Mouse (Mus musculus): ENCODE measurements at regions not wholly inside any gene's neighbourhood (a gene's known extent, or its start where the extent isn't known, plus 50 kb on each side); places are given as distances from the start of the nearest gene placed in this dataset.

DNA sequence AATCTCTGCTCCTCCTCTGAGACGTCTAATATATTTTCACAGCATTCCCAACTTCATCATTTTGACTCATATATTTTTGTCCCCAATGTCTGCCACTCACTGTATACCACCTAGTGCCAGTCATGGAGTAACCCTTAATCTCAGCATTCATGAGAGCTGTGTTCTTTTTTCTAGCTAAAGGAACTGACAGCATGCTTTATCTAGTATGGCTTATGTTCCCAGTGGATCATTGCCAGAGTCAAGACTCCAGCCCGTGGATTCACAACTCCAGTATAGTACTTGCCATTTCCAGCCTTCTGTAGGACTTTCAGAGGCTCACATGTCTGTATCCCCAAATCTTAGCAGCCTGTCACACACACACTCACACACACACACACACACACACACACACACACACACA lies 316.5 kb downstream of the Cmpk2 start:
- no peak for DNase-seq (ENCODE audit: low spot score in 2 of 2)

DNA sequence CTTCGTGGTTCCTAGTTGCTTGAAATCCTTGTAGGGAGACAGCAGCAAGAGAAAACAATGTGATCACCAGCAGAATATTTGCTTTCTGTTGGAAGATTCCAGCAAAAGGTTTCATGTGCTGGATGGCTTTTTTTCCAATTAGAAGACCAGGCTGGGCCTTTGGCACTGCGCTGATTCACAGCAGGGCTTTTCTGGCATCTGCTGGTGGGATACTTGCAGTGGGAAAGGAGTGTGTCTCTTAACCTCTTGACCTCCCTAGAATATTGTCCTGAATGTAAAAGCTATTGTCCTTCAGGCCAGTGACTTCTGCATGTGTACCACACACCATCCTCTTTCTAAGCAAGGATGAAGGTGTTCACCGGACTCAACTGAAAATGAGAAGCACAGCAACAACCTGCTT lies 315.4 kb downstream of the Cmpk2 start:
- DNase-seq (ENCODE audit: low spot score in 2 of 2) = no peak

DNA sequence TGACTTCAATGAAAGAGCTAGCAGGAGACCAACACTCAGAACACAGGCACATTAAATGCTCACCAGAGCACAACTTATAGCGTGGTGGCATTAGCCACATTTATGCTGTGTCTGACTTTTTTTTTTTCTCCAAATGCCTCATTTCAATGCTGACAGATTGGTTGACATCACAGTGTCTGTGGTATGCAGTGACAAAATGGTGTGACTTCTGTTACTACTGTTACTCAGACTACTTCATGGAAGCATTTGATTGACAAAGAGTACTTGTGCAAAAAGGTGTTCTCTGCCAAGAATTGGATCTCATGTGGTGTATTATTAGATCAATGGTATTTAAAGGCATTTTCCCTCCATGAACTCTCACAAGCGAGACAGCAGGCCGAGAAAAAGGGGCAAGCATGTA lies 314.8 kb downstream of the Cmpk2 start:
- no peak for DNase-seq (ENCODE audit: low spot score in 2 of 2)

- DNase-seq (ENCODE audit: low spot score in 2 of 2) = peak; percentile 10 to 85
These were observed 312.5 kb downstream of the Cmpk2 start for GRCm38 (mm10) chr12:26781537-26781936.

GRCm38 (mm10) chr12:26778796-26779195 lies 309.8 kb downstream of the Cmpk2 start:
- no peak for DNase-seq (ENCODE audit: low spot score in 2 of 2)

- no peak for DNase-seq (ENCODE audit: low spot score in 2 of 2)
These were observed 308.0 kb downstream of the Cmpk2 start for GRCm38 (mm10) chr12:26776986-26777385.

DNA sequence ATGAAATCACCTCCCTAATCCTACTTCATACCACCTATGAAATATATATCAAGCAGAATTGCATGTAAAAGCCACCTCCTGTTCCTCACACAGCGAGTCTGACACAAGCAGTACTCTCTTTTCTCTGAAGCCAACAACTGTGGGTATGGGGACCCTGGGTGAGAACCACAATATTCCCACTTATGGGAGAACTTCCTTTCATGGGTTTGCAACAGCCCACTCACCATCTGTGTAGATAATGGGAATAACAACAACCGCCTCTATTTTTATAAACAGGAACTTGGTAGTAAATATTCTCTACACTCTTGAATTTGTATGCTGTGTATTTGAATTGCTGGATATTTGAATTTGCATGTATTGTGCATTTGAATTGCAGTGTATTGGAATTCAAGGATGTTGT lies 305.0 kb downstream of the Cmpk2 start:
- no peak for DNase-seq (ENCODE audit: low spot score in 2 of 2)

DNA sequence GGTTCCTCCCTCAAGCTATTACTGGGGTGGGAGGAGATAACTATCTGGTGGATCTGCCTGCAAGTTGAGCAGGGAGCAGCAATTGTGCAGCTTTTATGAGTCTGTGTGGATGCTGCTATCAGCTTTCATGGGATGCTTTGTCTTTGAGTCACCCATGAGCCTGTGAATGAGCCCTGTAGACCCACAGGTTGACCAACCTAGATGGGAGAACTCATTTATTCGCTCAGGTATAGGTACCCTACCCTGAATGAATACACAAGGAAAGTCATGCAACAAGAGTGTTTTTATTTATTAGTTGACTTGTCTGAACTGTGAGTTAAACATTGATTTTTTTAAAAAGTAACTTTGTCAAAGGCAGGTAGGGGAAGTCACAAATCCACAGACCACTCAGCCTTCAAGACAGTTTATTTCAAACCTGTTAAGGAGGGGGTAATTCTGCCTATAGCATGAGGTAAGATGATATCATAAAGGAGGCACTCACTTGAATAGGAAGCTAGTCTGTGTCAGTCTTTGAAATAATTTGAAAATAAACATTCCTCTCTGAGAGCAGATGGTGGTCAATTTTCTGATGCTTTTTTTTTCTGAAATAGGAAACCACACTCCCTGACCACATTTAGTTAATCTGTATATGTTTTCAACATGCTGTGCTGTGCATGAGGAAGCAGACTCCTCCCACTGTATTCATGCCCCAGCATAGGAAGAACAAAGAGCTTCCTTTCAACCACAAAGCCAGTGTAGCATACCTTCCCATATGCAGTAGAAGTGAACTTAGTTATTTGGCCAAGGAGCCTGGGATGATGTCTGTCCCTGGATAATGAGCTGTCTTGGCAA lies 302.0 kb downstream of the Cmpk2 start:
- no peak for DNase-seq (ENCODE audit: low spot score in 2 of 2)

GRCm38 (mm10) chr12:26767551-26767950 lies 298.5 kb downstream of the Cmpk2 start:
- DNase-seq (ENCODE audit: low spot score in 2 of 2) = no peak

DNA sequence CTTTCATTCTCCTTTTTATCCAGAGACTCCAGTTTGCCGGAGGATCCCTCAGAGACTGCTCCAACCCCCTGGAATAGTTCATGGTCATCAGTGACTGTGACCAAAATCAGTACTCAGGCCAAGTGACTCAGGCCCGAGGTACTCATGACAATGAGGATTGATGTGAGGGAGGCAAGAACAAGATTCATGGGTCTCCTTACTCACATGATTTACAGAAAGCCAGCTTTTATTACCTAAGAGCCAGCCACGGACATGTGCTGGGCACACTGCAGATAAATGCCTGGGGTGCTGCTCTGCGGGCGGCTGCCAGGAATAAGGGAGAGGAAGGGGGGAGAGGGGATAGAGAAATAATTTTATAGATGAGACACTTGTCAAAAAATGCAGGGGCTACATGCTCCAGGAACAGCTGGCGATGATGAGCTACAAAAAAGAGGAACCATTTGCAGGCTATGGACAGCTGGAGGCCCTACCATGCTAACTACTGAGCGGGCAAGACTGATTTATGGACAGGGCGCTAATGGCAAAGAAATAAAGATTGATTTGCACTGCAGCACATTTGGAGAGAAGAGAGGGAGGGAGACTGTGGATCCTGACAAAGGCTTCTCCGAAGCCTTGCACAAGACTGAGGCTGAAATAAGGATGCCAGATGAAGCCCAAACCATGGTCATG lies 289.8 kb downstream of the Cmpk2 start:
- no peak for DNase-seq (ENCODE audit: low spot score in 2 of 2)

DNA sequence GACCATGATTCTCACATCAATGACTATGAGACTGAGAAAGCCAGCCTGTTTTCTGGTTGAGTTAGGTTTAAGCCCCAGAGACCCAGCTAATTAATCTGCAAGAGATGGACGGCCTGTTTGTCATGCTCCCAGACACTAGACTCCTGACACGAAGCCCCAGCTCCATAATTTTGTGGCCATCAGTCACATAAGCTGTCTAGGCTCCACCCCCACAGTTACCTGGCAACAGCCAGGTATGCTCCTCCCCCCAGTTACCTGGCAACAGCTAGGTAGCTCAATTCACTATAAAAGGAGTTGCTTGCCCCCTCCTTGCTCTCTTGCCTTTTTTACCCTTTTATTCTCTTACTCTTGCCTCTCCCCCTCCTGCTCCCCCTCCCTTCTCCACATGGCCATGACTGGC lies 287.3 kb downstream of the Cmpk2 start:
- DNase-seq (ENCODE audit: low spot score in 2 of 2) = no peak

DNA sequence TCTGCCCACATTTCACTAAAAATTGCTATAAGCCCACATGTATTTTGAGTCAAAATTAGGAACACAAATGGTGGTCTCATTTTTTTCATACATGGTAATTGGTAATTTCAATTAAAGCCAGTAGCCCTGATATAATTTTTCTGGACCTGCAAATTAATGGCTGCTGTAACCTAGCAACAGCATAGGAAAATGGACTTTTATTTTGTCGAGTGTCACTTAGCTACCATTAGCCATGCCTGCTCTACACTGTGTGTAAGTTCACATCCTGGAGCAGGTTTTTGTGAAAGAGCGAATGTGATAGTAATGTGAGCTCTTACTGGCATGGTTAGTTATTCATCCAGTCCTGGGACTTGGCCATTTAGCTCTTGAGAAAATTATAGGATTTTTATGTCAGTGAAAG lies 285.6 kb downstream of the Cmpk2 start:
- no peak for DNase-seq (ENCODE audit: low spot score in 2 of 2)

DNA sequence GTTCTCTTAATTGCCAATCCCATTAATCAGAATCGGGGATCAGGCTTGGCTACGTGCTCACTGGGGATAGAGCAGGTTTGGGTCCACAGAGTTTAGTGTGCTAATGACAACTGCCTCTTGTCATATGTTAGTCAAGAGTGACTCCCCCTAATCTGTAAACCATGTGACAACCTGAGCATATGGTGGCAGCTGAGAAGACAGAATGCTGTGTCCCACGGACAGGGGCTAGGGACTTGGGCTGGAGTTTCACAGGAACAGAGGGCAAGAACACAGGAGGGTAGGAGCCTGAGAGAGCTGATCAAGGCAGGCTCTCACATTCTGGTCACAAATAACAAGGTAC lies 265.5 kb downstream of the Cmpk2 start:
- DNase-seq (ENCODE audit: low spot score in 2 of 2) = no peak

GRCm38 (mm10) chr12:26733822-26734557 lies 265.0 kb downstream of the Cmpk2 start:
- no peak for DNase-seq (ENCODE audit: low spot score in 2 of 2)

DNA sequence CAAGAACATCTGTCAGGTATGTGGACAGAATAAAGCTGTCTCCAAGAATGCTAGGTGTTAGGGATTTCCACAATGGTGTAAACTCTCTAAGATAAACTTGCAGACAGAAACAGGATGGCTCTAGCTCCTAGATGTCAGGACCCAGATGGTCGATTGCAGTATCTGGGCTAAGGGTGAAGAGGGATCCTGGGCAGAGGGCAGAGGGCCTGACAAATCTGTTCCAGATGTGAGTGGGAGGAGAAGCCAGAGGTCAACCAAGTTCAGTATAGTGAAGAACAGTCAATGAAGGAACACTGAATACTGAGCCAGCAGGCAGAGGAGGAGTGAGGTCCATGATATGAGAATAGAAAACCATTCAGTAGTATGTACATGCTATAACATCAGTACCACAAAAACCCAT lies 254.4 kb downstream of the Cmpk2 start:
- DNase-seq (ENCODE audit: low spot score in 2 of 2) = no peak

DNA sequence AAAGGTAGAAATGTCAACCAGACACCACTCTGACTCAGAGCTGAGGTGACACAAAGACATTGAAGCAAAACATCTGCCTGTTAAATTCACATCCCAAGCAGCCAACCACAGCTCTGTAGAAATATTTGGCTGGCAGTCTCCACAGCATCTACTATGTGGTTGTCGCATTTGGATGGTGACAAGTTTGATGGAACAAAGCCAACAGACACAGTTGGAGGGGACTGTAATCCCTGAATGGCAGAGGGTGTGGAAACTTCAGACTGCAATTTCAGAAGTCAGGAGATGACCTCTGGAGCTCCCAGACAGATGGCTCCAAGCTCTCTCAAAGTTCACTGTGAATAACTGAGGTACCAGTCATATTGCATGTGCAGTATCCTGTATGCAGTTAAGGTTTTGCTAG lies 229.8 kb downstream of the Cmpk2 start:
- no peak for DNase-seq (ENCODE audit: low spot score in 2 of 2)

GRCm38 (mm10) chr12:26688048-26688447 lies 219.0 kb downstream of the Cmpk2 start:
- DNase-seq (ENCODE audit: low spot score in 2 of 2) = no peak

GRCm38 (mm10) chr12:26680568-26680947 lies 211.6 kb downstream of the Cmpk2 start:
- no peak for DNase-seq (ENCODE audit: low spot score in 2 of 2)

- DNase-seq (ENCODE audit: low spot score in 2 of 2) = no peak
These were observed 211.0 kb downstream of the Cmpk2 start for GRCm38 (mm10) chr12:26679887-26680567.

GRCm38 (mm10) chr12:26665466-26665865 lies 196.5 kb downstream of the Cmpk2 start:
- DNase-seq (ENCODE audit: low spot score in 2 of 2) = no peak

DNA sequence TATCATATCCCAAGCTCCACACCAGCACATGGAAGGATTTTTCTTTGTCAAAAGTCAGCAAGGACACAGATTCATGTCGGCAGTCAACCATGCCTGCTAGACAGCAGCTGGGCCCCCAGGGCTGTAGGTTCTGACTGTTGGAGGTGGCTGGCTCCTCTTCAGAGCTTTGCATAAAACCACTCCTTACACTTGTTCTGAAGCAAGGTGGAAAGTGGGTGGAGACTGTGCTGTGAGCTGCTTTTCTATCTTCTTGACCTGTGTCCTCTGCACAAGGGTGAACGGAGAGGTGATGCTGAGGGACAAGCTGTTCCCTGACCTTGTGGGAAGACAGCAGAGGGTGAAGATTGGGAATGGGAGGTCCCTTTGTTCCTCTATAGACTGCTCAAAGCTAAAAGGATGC lies 185.2 kb downstream of the Cmpk2 start:
- no peak for DNase-seq (ENCODE audit: low spot score in 2 of 2)

DNA sequence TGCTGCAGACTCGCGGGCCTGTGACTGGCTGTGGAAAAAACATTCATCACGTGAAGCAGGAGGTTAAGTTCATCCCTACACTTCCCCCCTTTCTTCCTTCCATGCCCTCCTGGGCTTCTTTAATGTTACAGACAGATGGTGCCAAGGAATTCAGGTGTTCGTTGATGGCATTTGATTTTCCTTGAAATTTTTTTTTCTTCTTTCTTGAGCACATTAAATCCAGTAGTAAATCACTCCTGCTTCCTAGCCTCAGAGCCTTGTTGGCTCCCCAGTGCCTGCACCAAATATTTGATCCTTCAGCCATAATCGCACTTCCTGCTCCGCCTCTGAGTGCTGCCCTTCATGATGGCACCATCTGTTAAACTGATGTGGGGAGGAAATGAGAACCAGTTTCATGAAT lies 184.8 kb downstream of the Cmpk2 start:
- no peak for DNase-seq (ENCODE audit: low spot score in 2 of 2)
